Mouse (Mus musculus) kidney, adult 2 months (tissue): ENCODE data around the gene Olfr1375. TPM values are rescaled to one million over a fixed set of nuclear protein-coding genes. Genes with fewer than 3 reads are reported as not detected.
A peak's percentile ranks its signal among the peaks of the same experiment; 100 is the strongest.
"Not testable (repeated sequence)": the region's sequence is repeated elsewhere in the genome, so short reads cannot be mapped to it uniquely, and the experiment has no call there.

Experiments used
- DNase-seq: peaks from one replicate; pipeline ENCODE4 v3.0.0; 2021
- H3K27ac ChIP-seq: fragments of 200-500 bp; 2 replicates; pipeline ENCODE4 v1.5.1; 2012; ENCODE audit warnings: low read depth, low read length, control low read depth, inconsistent platforms; ENCODE audit not compliant: insufficient read depth
- H3K27me3 ChIP-seq: fragments of 200-500 bp; replicated peaks from 2 replicates; pipeline ENCODE4 v1.6.1; 2012; ENCODE audit warnings: mild to moderate bottlenecking, moderate library complexity, low read length, inconsistent platforms; ENCODE audit not compliant: control insufficient read depth, insufficient read depth
- H3K36me3 ChIP-seq: fragments of 200-500 bp; 2 replicates; pipeline ENCODE4 v1.6.1; 2012; ENCODE audit warnings: mild to moderate bottlenecking, moderate library complexity, low read length, inconsistent platforms; ENCODE audit not compliant: control insufficient read depth, insufficient read depth
- H3K4me1 ChIP-seq: fragments of 200-500 bp; 2 replicates; pipeline ENCODE4 v1.6.1; 2011; ENCODE audit warnings: low read length; ENCODE audit not compliant: control insufficient read depth, insufficient read depth
- H3K4me3 ChIP-seq: fragments of 200-500 bp; 2 replicates; pipeline ENCODE4 v1.5.1; 2011; ENCODE audit warnings: mild to moderate bottlenecking, low read depth, low read length, control low read depth; ENCODE audit not compliant: insufficient read depth
- CTCF ChIP-seq: fragments of 200-500 bp; conservative IDR thresholded peaks from 2 replicates; pipeline ENCODE4 v1.5.1; 2011; ENCODE audit warnings: low read depth, mild to moderate bottlenecking, control low read depth, low read length, moderate library complexity, mixed read lengths; ENCODE audit not compliant: insufficient read depth, insufficient read length
- POLR2A ChIP-seq: fragments of 200-500 bp; IDR thresholded peaks from one replicate; pipeline ENCODE4 v1.6.1; 2011; ENCODE audit warnings: low read depth, low read length, control low read depth
- WGBS: fragments of 180-500 bp; shearing (Covaris S2); methylation state at CpG from one replicate; pipeline ENCODE4 v1.1.7; 2018; 5-methylcytosine and 5-hydroxymethylcytosine counted together
- polyA plus RNA-seq: library from polyadenylated mRNA; depleted of rRNA; stranded (reverse); fragments of >200 nt; gene quantifications from 2 replicates; pipeline ENCODE4 v1.2.3, GENCODE M21; 2012; rRNA removed

Olfr1375 gene
- not detected in 2 replicates for polyA plus RNA-seq

GRCm38 (mm10) chr11:51047809-51048208, at the start of gene Olfr1375:
Olfr1375 (plus strand) TSS chr11:51048109.
- DNase-seq = peak; percentile 47
- not testable (repeated sequence) for H3K27me3 ChIP-seq, H3K4me1 ChIP-seq, H3K4me3 ChIP-seq, H3K27ac ChIP-seq, H3K36me3 ChIP-seq
- 37% methylated on average over 3 of the region's 3 CpGs for WGBS

- TF ChIP-seq CTCF = no peak
- TF ChIP-seq POLR2A = no peak
- Histone ChIP-seq H3K27ac (no peak within 1 kb of the TSS), H3K4me3 (no peak within 1 kb of the TSS), H3K36me3 (no peaks in the 10 kb centered on the region), H3K4me1 (no peaks in the 10 kb centered on the region), H3K27me3 (no peaks in the 10 kb centered on the region)
- WGBS = 76% methylated on average over 5 of the region's 5 CpGs
- DNase-seq = no peak
Observed at GRCm38 (mm10) chr11:51003296-51003695, 44.6 kb upstream of the Olfr1375 start, which contains the start of gene Olfr51. Olfr51 (plus strand) TSS chr11:51003596.

GRCm38 (mm10) chr11:51011821-51012220, 36.1 kb upstream of the Olfr1375 start:
- no peaks in the 10 kb centered on the region for H3K4me1 ChIP-seq
- no peaks in the 10 kb centered on the region for H3K36me3 ChIP-seq
- no peaks in the 10 kb centered on the region for H3K27me3 ChIP-seq
- H3K4me3 ChIP-seq = no peak overlapping the region
- peak; percentile 63 for DNase-seq
- H3K27ac ChIP-seq = no peak overlapping the region
- no peak for TF ChIP-seq CTCF
- no peak for TF ChIP-seq POLR2A
- 32% methylated on average over 5 of the region's 5 CpGs for WGBS

- Histone ChIP-seq H3K4me1 (no peaks in the 10 kb centered on the region), H3K4me3 (no peak within 1 kb of the TSS), H3K27ac (no peak within 1 kb of the TSS), H3K27me3 (no peaks in the 10 kb centered on the region), H3K36me3 (no peaks in the 10 kb centered on the region)
- no peak for DNase-seq
- TF ChIP-seq POLR2A (no peak), CTCF (no peak)
- WGBS = 41% methylated on average over 1 of the region's 1 CpGs
Observed at GRCm38 (mm10) chr11:51013936-51014335, 34.0 kb upstream of the Olfr1375 start, which contains the start of gene Olfr54. Olfr54 (plus strand) TSS chr11:51014236.

- Histone ChIP-seq H3K4me1 (no peaks in the 10 kb centered on the region), H3K36me3 (no peaks in the 10 kb centered on the region), H3K27me3 (no peaks in the 10 kb centered on the region), H3K4me3 (no peak overlapping the region), H3K27ac (no peak overlapping the region)
- TF ChIP-seq CTCF (no peak), POLR2A (no peak)
- 47% methylated on average over 2 of the region's 2 CpGs for WGBS
- no peak for DNase-seq
Observed at GRCm38 (mm10) chr11:51016341-51016740, 31.6 kb upstream of the Olfr1375 start.

GRCm38 (mm10) chr11:51026811-51027210, 21.1 kb upstream of the Olfr1375 start:
- not testable (repeated sequence) for H3K27me3 ChIP-seq, H3K27ac ChIP-seq, H3K4me3 ChIP-seq, H3K36me3 ChIP-seq, H3K4me1 ChIP-seq
- peak; percentile 55 for DNase-seq
- WGBS = 58% methylated on average over 11 of the region's 11 CpGs

GRCm38 (mm10) chr11:51029381-51029780, 18.5 kb upstream of the Olfr1375 start:
- not testable (repeated sequence) for H3K36me3 ChIP-seq, H3K27ac ChIP-seq, H3K27me3 ChIP-seq, H3K4me3 ChIP-seq, H3K4me1 ChIP-seq
- 16% methylated on average over 8 of the region's 8 CpGs for WGBS
- DNase-seq = peak; percentile 63

- no peaks in the 10 kb centered on the region for H3K36me3 ChIP-seq
Observed at GRCm38 (mm10) chr11:51030225-51030624, 17.7 kb upstream of the Olfr1375 start.

More at GRCm38 (mm10) chr11:51030225-51030624, 17.7 kb upstream of the Olfr1375 start:
- TF ChIP-seq CTCF = no peak
- TF ChIP-seq POLR2A = no peak
- Histone ChIP-seq H3K27me3 (no peaks in the 10 kb centered on the region), H3K4me3 (no peak overlapping the region), H3K27ac (no peak overlapping the region), H3K4me1 (no peaks in the 10 kb centered on the region)
- DNase-seq = peak; percentile 42
- 54% methylated on average over 2 of the region's 2 CpGs for WGBS
